Mouse (Mus musculus): ENCODE data around the gene Slit3.

- TF ChIP-seq EP300 (IDR thresholded peaks at IDR 0.05) = no peak
- TF ChIP-seq CTCF (IDR thresholded peaks at IDR 0.05) = no peak
Observed at GRCm38 (mm10) chr11:35556192-35556591, 435.2 kb downstream of the Slit3 start.

Data from lung, postnatal 0 days (tissue).